Mouse (Mus musculus) heart, embryonic 11.5 days (tissue): ENCODE measurements around the gene Agpat1. TPM values are rescaled to one million over a fixed set of nuclear protein-coding genes. Genes with fewer than 3 reads are reported as not detected.

ENCODE experiments used
- ATAC-seq: fragments of 200-750 bp; cut with Nextera tagmentation; replicated peaks from 2 replicates; pipeline ENCODE4 v1.8.0; 2017; ENCODE audit warnings: moderate library complexity; ENCODE audit not compliant: insufficient number of reproducible peaks, low FRiP score, low TSS enrichment
- H3K27ac ChIP-seq: fragments of 300-500 bp; sonication (generic); 2 replicates; pipeline ENCODE4 v1.5.1; 2014; ENCODE audit warnings: mild to moderate bottlenecking, low read depth, low read length
- H3K27me3 ChIP-seq: fragments of 300-500 bp; sonication (generic); 2 replicates; pipeline ENCODE4 v1.6.1; 2014; ENCODE audit warnings: mild to moderate bottlenecking, low read length, mixed read lengths; ENCODE audit not compliant: control insufficient read depth, insufficient read depth
- H3K36me3 ChIP-seq: fragments of 300-500 bp; sonication (generic); 2 replicates; pipeline ENCODE4 v1.6.1; 2014; ENCODE audit warnings: mild to moderate bottlenecking, low read length, moderate library complexity, mixed read lengths; ENCODE audit not compliant: control insufficient read depth, insufficient read depth
- H3K4me1 ChIP-seq: fragments of 300-500 bp; sonication (generic); 2 replicates; pipeline ENCODE4 v1.6.1; 2014; ENCODE audit warnings: low read length; ENCODE audit not compliant: control insufficient read depth, insufficient read depth
- H3K4me2 ChIP-seq: fragments of 300-500 bp; sonication (generic); 2 replicates; pipeline ENCODE4 v1.6.1; 2014; ENCODE audit warnings: mild to moderate bottlenecking, moderate library complexity
- H3K4me3 ChIP-seq: fragments of 300-500 bp; sonication (generic); 2 replicates; pipeline ENCODE4 v1.5.1; 2014; ENCODE audit warnings: low read depth, low read length
- H3K9ac ChIP-seq: fragments of 300-500 bp; sonication (generic); 2 replicates; pipeline ENCODE4 v1.6.1; 2014; ENCODE audit warnings: mild to moderate bottlenecking, low read depth, low read length, moderate library complexity
- H3K9me3 ChIP-seq: fragments of 300-500 bp; sonication (generic); replicated peaks from 2 replicates; pipeline ENCODE4 v1.6.1; 2016; ENCODE audit warnings: low read length; ENCODE audit not compliant: control insufficient read depth
- WGBS: fragments of 180-500 bp; shearing (Covaris S2); extraction: QIAGEN DNeasy Blood & Tissue Kit; methylation state at CpG from one replicate; pipeline ENCODE4 v1.1.7; 2014; ENCODE audit not compliant: insufficient replicate concordance; 5-methylcytosine and 5-hydroxymethylcytosine counted together
- polyA plus RNA-seq: library from polyadenylated mRNA; unstranded; fragments of >200 nt; fragmentation: Nextera tagmentation; extraction: Ambion mirVana; gene quantifications from 2 replicates; pipeline ENCODE4 v1.2.1, GENCODE M21; 2014

The Agpat1 gene
- polyA plus RNA-seq, 1 experiment from 2014 or later, result 63.1 TPM

DNA sequence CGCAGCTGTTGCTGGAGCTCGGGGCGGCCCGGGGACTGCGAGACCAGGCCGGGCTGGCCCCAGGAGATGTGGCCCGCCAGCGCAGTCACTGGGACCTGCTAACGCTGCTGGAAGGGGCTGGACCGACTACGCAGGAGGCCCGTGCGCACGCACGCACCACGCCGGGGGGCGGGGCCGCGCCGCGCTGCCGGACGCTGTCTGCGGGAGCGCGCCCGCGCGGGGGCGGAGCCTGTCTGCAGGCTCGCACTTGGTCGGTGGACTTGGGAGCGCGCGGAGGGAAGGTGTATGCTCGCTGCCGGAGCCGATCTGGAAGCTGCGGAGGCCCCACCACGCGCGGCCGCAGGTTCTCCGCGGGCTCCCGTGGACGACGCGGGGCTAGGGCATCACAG, 16.6 kb upstream of the Agpat1 start:
- peak; percentile 74 for ATAC-seq
- H3K27me3 ChIP-seq, result no peaks in the 10 kb centered on the region
- H3K4me3 ChIP-seq, result peak overlapping the region; percentile 60
- peak overlapping the region; percentile 93 for H3K27ac ChIP-seq
- no peaks in the 10 kb centered on the region for H3K9me3 ChIP-seq
- H3K9ac ChIP-seq, result peak overlapping the region; percentile 96
- H3K4me2 ChIP-seq, result peak overlapping the region; percentile 99
- under 1% methylated on average over 42 of the region's 50 CpGs for WGBS
- H3K4me1 ChIP-seq, result peaks cover 38% of the 10 kb centered on the region
- no peaks in the 10 kb centered on the region for H3K36me3 ChIP-seq

DNA sequence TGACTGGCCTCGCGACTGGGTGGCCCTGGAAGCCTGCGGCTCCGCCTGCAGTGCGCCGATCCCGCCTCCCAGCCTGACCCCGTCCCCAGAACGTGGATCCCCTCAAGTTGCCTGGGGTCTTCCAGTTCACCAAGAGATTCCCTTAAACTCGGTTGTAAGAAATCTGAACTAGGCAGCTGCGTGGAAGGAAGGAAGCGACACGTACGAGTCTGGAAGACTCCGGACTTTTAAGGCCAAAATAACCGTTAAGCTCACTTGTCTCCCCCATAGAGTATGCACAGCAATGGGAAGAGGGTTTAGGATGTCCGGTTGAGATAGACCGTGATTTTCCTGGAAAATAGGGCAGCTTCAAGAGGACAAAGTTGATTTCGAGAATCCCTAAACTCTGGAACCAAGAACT, 16.2 kb upstream of the Agpat1 start:
- no peaks in the 10 kb centered on the region for H3K36me3 ChIP-seq
- H3K27me3 ChIP-seq, result no peaks in the 10 kb centered on the region
- H3K4me1 ChIP-seq, result peaks cover 41% of the 10 kb centered on the region
- peak overlapping the region; percentile 93 for H3K27ac ChIP-seq
- peak overlapping the region; percentile 60 for H3K4me3 ChIP-seq
- H3K4me2 ChIP-seq, result peak overlapping the region; percentile 99
- peak overlapping the region; percentile 96 for H3K9ac ChIP-seq
- WGBS, result 2% methylated on average over 19 of the region's 19 CpGs
- ATAC-seq, result no peak
- no peaks in the 10 kb centered on the region for H3K9me3 ChIP-seq

DNA sequence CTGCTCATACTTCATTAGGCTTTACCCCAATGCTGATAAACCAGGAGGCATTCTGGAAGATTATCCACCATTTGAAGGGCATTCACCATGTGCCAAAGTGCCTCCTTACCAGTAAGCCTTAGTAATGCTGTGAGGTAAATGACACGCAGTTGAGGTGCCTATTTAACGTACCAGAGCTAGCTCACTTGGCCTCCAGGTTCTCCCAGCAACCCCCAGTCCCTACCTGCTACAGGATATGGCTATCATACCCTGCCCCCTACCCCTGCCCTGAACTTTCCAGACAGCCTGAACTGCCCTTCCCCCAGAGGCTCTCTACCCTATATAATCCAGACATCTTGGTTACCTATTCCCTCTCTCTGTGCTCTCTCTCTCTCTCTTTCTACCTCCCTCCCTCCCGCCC, 15.3 kb upstream of the Agpat1 start:
- no peaks in the 10 kb centered on the region for H3K9me3 ChIP-seq
- H3K27ac ChIP-seq, result no peak overlapping the region; the same call in 1 of the 2 replicates
- H3K36me3 ChIP-seq, result no peaks in the 10 kb centered on the region
- 67% methylated on average over 3 of the region's 3 CpGs for WGBS
- ATAC-seq, result no peak
- H3K9ac ChIP-seq, result 0 out of 2 replicates have a peak overlapping the region, but pooled peaks have one; percentile 5
- peak overlapping the region; percentile 99 for H3K4me2 ChIP-seq
- peaks cover 49% of the 10 kb centered on the region for H3K4me1 ChIP-seq
- H3K27me3 ChIP-seq, result no peaks in the 10 kb centered on the region
- no peak overlapping the region for H3K4me3 ChIP-seq

DNA sequence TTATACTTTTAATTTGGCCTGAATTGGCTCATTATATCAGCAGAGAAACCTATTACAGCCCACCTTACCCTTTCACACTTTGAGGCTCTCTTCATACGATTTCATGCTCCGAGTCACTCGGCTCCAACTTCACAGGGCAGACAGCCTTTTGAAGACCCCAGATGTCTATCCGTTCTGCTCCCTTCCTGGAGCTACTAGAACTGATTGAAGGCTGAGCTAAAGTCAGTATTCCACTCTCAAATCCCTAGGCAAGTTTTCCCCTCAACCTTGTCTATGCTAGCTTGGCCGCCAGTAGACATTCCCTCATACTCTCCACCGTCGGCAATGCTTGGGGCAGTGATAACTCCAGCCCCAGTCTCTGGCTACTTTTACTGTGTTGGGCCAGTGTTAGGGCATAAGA, 14.9 kb upstream of the Agpat1 start:
- no peaks in the 10 kb centered on the region for H3K27me3 ChIP-seq
- ATAC-seq, result no peak
- H3K4me1 ChIP-seq, result peaks cover 54% of the 10 kb centered on the region
- 0 out of 2 replicates have a peak overlapping the region, but pooled peaks have one; percentile 5 for H3K9ac ChIP-seq
- WGBS, result 37% methylated on average over 7 of the region's 7 CpGs
- peak overlapping the region; percentile 7; the same call in 1 of the 2 replicates for H3K27ac ChIP-seq
- H3K4me3 ChIP-seq, result peak overlapping the region; percentile 19; the same call in 1 of the 2 replicates
- peak overlapping the region; percentile 29 for H3K4me2 ChIP-seq
- no peaks in the 10 kb centered on the region for H3K36me3 ChIP-seq
- H3K9me3 ChIP-seq, result no peaks in the 10 kb centered on the region

DNA sequence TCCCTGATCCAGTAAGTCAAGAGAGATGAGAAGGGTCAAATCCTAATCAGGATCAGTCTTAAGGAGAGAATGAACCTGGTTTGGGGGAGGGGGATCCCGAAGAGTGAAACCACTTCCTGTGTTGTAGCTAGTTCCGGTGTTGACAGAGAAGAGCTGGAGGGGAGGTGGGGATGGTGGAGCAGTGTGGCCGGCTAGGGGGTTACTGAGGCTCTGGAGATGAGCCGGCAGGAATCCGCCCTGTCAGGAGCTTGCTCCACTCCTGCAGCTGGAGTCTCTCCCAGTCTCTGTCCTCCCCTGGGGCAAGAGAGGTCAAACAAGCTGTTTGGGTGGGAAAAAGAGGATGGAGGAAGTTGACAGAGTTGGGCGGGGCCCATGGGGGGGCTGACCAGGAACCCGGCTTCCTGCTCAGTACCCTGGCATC, 14.4 kb upstream of the Agpat1 start, which contains the start of gene Gpsm3:
Gene Gpsm3 (plus strand): TSS at position 126 of the 421 bp plus-strand sequence.
- Histone ChIP-seq H3K36me3 (0 out of 2 replicates have a peak, but pooled peaks cover 2% of the 10 kb centered on the region), H3K4me1 (peaks cover 58% of the 10 kb centered on the region), H3K9me3 (no peaks in the 10 kb centered on the region), H3K27ac (peak within 1 kb of the TSS; percentile 97; the same call in 1 of the 2 replicates), H3K4me2 (peak within 1 kb of the TSS; percentile 99), H3K4me3 (peak within 1 kb of the TSS; percentile 19), H3K27me3 (no peaks in the 10 kb centered on the region), H3K9ac (peak within 1 kb of the TSS; percentile 58; the same call in 1 of the 2 replicates)
- ATAC-seq, result no peak
- 17% methylated on average over 7 of the region's 7 CpGs for WGBS

DNA sequence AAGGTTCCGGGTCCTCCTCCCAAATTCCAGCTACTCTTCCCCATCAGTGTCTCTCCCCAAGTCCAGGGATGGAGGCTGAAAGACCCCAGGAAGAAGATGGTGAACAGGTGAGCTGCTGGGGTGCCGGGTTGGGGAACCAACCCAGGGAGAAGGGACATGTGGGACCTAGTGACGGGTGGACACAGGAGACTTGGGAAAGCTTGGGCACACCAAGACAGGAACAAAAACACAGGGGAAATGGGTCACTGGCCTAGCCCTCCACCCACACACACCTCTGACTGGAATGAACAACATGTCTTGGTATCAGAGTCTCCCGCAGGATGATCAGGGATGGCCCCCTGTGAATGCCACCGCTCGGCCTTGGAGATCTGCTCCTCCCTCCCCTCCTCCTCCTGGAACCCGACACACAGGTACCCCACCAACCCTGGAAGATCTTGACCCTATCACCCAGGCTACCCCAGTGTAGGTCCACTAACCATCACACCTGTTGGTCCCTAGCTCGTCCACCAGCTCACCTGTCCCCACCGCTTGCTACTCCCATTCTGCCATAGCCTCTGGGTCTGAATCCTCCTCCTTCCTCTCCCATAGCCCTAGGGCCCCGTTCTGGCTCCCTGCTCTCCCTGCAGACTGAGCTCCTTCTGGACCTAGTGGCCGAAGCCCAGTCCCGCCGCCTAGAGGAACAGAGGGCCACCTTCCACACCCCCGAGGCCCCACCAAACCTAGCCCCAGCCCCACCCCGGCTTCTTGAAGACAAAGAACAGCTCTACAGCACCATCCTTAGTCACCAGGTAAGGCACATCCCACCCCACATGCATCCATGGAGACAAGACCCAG, 13.7 kb upstream of the Agpat1 start:
- Histone ChIP-seq H3K9ac (peak overlapping the region; percentile 58; the same call in 1 of the 2 replicates), H3K27ac (peak overlapping the region; percentile 97), H3K4me3 (peak overlapping the region; percentile 83), H3K9me3 (no peaks in the 10 kb centered on the region), H3K4me1 (peaks cover 59% of the 10 kb centered on the region), H3K4me2 (peak overlapping the region; percentile 92), H3K36me3 (0 out of 2 replicates have a peak, but pooled peaks cover 4% of the 10 kb centered on the region), H3K27me3 (no peaks in the 10 kb centered on the region)
- 72% methylated on average over 15 of the region's 15 CpGs for WGBS
- ATAC-seq, result no peak

DNA sequence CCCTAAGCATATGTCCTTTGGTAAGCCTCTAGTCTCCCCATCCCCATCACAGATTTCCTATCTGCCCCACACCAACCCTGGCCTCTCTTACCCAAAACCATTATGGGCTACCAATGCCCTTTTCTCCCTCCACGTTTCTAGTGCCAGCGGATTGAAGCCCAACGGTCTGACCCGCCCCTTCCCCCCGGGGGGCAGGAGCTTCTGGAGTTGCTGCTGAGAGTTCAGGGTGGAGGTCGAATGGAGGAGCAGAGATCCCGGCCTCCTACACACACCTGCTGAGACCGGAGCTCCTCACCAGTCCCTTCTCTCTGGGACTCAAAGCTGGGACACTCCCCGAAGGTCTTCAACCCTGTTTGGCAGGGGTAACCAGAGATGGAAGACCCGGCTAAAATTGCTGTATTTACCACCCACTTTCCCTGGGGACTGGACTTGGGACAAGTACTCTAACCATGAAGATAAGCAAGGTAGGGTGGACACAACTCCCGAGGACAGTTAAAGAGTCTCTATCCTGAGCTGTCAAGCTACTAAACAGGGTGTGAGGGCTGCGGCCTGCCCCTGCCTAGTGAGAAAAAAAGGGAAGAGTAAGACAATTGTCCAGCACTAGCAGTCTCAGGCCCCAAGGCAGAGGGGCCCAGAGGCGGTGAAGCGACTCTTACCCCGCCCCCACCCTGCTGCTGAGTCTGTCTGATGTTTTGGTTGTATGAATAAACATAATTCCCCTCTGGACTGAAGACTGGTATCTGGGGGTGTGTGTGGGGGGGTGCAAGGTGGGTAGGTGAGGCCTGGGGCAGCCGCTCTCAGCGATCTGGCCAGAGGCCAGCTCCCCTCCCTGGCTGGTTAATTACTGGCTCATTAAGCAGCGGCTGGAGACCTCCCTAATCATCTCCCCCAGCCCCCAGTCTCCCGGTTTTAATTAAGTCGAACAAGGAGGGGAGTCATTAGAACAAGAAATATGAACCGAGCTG, 12.8 kb upstream of the Agpat1 start, which contains the start of gene Pbx2:
Gene Pbx2 (plus strand): TSS at position 238 of the 965 bp plus-strand sequence.
- H3K4me3 ChIP-seq, result peak within 1 kb of the TSS; percentile 83
- 7% methylated on average over 21 of the region's 21 CpGs for WGBS
- no peaks in the 10 kb centered on the region for H3K9me3 ChIP-seq
- no peaks in the 10 kb centered on the region for H3K27me3 ChIP-seq
- peak within 1 kb of the TSS; percentile 92 for H3K4me2 ChIP-seq
- H3K36me3 ChIP-seq, result peaks cover 9% of the 10 kb centered on the region; the same call in 1 of the 2 replicates
- H3K4me1 ChIP-seq, result peaks cover 62% of the 10 kb centered on the region
- peak within 1 kb of the TSS; percentile 97 for H3K27ac ChIP-seq
- H3K9ac ChIP-seq, result peak within 1 kb of the TSS; percentile 98
- ATAC-seq, result no peak

DNA sequence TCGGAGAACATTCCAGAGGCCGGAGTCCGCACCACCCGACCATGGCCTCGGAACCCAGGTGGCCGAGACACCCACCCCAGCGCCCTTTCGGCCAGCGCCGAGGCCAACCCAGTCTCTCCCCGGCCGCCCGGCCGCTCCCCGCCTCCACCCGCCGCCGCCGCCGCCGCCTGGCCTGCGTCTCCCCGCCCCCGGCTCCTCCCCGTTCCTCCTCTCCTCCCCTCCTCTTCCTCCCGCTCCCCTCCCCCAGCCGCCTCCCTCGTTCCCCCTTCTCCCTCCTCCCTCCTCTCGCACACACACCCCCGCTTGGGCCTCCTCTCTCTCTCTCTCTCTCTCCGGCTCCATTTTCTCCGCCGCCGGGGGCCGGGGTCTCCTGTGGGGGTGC, 12.1 kb upstream of the Agpat1 start:
- peaks cover 58% of the 10 kb centered on the region for H3K4me1 ChIP-seq
- peak overlapping the region; percentile 98 for H3K9ac ChIP-seq
- peaks cover 9% of the 10 kb centered on the region; the same call in 1 of the 2 replicates for H3K36me3 ChIP-seq
- peak overlapping the region; percentile 83 for H3K4me3 ChIP-seq
- peak overlapping the region; percentile 92 for H3K4me2 ChIP-seq
- peak; percentile 60 for ATAC-seq
- no peaks in the 10 kb centered on the region for H3K9me3 ChIP-seq
- H3K27ac ChIP-seq, result peak overlapping the region; percentile 97
- WGBS, result 0% methylated on average over 22 of the region's 35 CpGs
- no peaks in the 10 kb centered on the region for H3K27me3 ChIP-seq
